Mouse (Mus musculus): ENCODE measurements around the gene Psg17. TPM values are rescaled to one million over a fixed set of nuclear protein-coding genes. Genes with fewer than 3 reads are reported as not detected.
A peak's percentile ranks its signal among the peaks of the same experiment; 100 is the strongest.
"Not testable (repeated sequence)": the region's sequence is repeated elsewhere in the genome, so short reads cannot be mapped to it uniquely, and the experiment has no call there.

Psg17 gene
- not detected for total RNA-seq (2021)
- long read RNA-seq, experiment 1, result 0 reads
- long read RNA-seq, experiment 2, result 0 reads

- DNase-seq (ENCODE audit: low spot score in 2 of 2), result no peak
These were observed at the start of gene Psg17 for GRCm38 (mm10) chr7:18821507-18821906. Gene Psg17 (minus strand): TSS chr7:18821607.

- DNase-seq (ENCODE audit: low spot score in 2 of 2), result not testable (repeated sequence)
These were observed 49.6 kb upstream of the Psg17 start, which contains the start of gene Pglyrp1 for GRCm38 (mm10) chr7:18871031-18871430. Gene Pglyrp1 (plus strand): TSS chr7:18871331.

DNA sequence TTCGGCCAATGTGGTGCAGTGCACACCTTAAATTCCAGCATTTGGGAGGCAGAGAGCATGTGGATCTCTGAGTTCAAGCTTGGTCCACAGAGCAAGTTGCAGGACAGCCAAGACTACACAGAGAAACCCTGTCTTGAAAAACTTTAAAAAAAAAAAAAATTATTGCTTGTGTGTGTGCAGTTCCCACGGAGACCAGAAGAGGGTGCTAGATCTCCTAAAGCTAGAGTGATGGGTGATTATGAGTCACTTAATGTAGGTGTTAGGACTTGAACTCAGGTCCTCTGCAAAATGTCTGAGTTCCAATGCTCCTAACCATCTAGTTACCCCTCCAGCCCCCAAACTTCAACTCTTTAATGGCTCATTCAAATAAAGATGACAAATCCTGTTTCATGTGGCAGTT, 47.1 kb upstream of the Psg17 start:
- no peak for DNase-seq (ENCODE audit: low spot score in 2 of 2)

GRCm38 (mm10) chr7:18862801-18863200, 41.4 kb upstream of the Psg17 start:
- DNase-seq (ENCODE audit: low spot score in 2 of 2), result no peak

GRCm38 (mm10) chr7:18858310-18858916, 37.0 kb upstream of the Psg17 start:
- DNase-seq (ENCODE audit: low spot score in 2 of 2), result no peak

GRCm38 (mm10) chr7:18848395-18848794, 27.0 kb upstream of the Psg17 start:
- no peak for DNase-seq (ENCODE audit: low spot score in 2 of 2)

DNA sequence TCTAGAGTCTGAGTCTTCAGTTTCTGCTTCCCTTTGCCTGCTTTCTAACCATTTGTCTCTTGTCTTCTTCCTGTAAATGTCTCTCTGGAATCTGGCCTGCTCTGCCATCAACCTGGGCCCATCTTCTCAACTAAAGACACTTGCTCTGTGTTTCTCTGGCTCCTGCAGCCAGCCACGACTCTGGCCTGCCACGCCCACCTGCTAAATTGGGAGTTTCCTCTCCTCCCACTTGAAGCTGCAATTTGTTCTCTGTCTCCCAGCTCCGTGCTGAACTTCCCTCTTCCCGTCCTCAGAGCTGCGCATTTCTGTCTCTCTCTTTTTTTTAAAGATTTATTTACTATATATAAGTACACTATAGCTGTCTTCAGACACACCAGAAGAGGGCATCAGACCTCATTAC, 23.4 kb upstream of the Psg17 start:
- DNase-seq (ENCODE audit: low spot score in 2 of 2), result no peak

- no peak for DNase-seq (ENCODE audit: low spot score in 2 of 2)
These were observed 19.8 kb upstream of the Psg17 start for GRCm38 (mm10) chr7:18841174-18841567.

- peak in 1 of 2 experiments; percentile 11 for DNase-seq (ENCODE audit: low spot score in 2 of 2)
These were observed 19.2 kb upstream of the Psg17 start for GRCm38 (mm10) chr7:18840386-18841173.

GRCm38 (mm10) chr7:18839865-18840264, 18.5 kb upstream of the Psg17 start, which contains the start of gene Mill2:
Gene Mill2 (plus strand): TSS chr7:18839966.
- DNase-seq (ENCODE audit: low spot score in 2 of 2), result no peak

- no peak for DNase-seq (ENCODE audit: low spot score in 2 of 2)
These were observed 10.9 kb upstream of the Psg17 start for GRCm38 (mm10) chr7:18832298-18832697.

- no peak for DNase-seq (ENCODE audit: low spot score in 2 of 2)
These were observed 8.1 kb upstream of the Psg17 start for GRCm38 (mm10) chr7:18829545-18829944.

GRCm38 (mm10) chr7:18828592-18828991, 7.2 kb upstream of the Psg17 start:
- DNase-seq (ENCODE audit: low spot score in 2 of 2), result no peak

GRCm38 (mm10) chr7:18827792-18828546, 6.6 kb upstream of the Psg17 start:
- DNase-seq (ENCODE audit: low spot score in 2 of 2), result no peak

DNA sequence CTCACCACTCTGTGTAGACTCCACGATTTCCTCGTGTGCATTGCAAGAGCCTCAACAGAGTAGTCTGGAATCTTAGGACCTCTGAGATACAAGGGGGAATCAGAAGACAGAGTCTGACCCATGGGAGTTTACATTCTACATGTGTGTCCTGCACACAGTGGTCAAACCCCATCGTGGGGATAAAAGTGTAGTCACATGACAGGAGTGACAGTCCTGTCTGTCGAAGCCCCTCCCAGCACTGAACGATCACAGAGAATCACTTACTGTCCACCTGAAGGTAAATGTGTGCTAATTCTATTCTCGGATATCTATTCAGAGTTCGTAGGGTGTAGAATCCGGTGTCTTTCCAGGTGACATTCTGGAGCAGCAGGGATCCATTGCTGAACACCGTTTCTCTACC, 3.1 kb downstream of the Psg17 start:
- no peak for DNase-seq (ENCODE audit: low spot score in 2 of 2)

GRCm38 (mm10) chr7:18803526-18803925, 17.9 kb downstream of the Psg17 start:
- no peak for DNase-seq (ENCODE audit: low spot score in 2 of 2)

- no peak for DNase-seq (ENCODE audit: low spot score in 2 of 2)
These were observed 22.3 kb downstream of the Psg17 start for GRCm38 (mm10) chr7:18799129-18799528.

DNA sequence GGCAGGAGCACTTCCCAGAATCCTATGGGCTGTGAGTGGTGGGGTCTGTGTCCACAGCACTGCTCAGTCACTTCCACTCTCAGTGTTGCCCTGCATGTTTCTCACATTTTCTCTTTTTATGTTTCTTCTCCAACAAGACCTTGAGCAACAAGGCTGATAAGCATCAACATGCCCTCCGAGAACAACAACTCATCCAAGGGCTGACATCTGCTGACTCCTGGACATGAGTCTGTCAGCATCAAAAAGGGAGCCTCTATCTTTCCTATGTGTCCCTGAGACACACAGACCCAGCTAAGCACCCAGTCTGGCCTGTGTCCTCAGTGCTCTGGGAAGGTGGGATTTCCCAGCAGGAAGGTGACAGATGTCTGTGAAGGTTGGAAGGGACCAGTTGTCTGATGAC, 23.0 kb downstream of the Psg17 start, which contains the start of gene Psg19:
Gene Psg19, minus strand, starts transcription at position 101 of the 400 bp plus-strand sequence.
- no peak for DNase-seq (ENCODE audit: low spot score in 2 of 2)

DNA sequence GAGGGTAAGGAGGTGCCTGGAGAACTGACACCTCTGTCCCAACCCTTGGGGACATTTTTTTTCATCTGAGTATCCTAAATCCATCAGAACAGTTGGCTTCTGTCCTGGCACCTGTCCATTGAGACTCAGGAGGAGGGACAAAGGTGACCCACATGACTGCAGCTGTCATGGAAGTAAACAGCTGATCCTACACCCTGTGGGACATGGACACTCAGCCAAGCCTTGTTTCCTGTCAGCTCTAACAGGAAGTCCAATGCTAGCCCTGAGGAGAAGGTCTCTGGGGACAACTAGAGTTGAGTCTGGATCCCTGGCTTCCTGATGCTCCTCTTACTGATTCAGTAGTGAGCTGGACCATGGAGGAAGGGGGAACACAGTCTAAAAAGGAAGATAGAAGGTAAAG, 30.7 kb downstream of the Psg17 start:
- DNase-seq (ENCODE audit: low spot score in 2 of 2), result not testable (repeated sequence)

GRCm38 (mm10) chr7:18781301-18781700, 40.1 kb downstream of the Psg17 start:
- not testable (repeated sequence) for DNase-seq (ENCODE audit: low spot score in 2 of 2)

DNA sequence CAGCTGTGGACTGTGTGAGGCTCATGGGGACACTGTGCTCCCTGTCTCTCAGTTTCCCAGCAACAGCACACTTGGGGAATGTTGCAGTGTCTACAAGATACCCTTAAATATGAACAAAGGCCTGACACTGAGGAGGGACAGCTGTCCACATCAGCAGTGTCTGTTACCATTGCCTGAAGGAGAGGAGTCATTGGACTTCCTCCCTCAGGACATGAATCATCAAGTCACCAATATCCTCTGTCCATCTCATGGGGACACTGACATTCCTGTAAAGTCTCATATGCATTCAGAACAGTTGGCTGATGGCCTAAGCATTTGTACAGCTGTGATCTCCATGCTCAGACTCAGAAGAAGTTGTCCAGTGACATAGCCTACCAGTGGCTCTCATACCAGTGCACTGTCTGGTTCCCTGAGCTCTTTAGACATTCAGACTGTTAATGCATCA, 42.0 kb downstream of the Psg17 start:
- DNase-seq (ENCODE audit: low spot score in 2 of 2), result no peak

All from left cerebral cortex, adult 18-20 months (tissue).